Mouse (Mus musculus): ENCODE measurements around the gene Rnft1. TPM values are rescaled to one million over a fixed set of nuclear protein-coding genes. Genes with fewer than 3 reads are reported as not detected.
"Not testable (repeated sequence)": the region's sequence is repeated elsewhere in the genome, so short reads cannot be mapped to it uniquely, and the experiment has no call there.

Gene Rnft1
- polyA plus RNA-seq, 1 experiment from 2014 or later: 38.6 TPM

GRCm38 (mm10) chr11:86519751-86520150 lies 35.3 kb downstream of the Rnft1 start:
- peaks cover 78% of the 10 kb centered on the region for H3K36me3 ChIP-seq
- ATAC-seq (ENCODE audit: insufficient number of reproducible peaks, insufficient read depth, low FRiP score, low TSS enrichment, low read depth): no peak

GRCm38 (mm10) chr11:86527528-86527927 lies 43.1 kb downstream of the Rnft1 start:
- H3K4me3 ChIP-seq: no peak overlapping the region
- ATAC-seq (ENCODE audit: insufficient number of reproducible peaks, insufficient read depth, low FRiP score, low TSS enrichment, low read depth): no peak
- 90% methylated on average over 4 of the region's 4 CpGs for WGBS
- no peaks in the 10 kb centered on the region for H3K27me3 ChIP-seq
- no peak overlapping the region for H3K27ac ChIP-seq
- H3K9me3 ChIP-seq: no peaks in the 10 kb centered on the region
- H3K4me2 ChIP-seq: no peak overlapping the region
- peaks cover 71% of the 10 kb centered on the region for H3K36me3 ChIP-seq
- H3K9ac ChIP-seq: no peak overlapping the region
- no peaks in the 10 kb centered on the region for H3K4me1 ChIP-seq

More at GRCm38 (mm10) chr11:86519751-86520150, 35.3 kb downstream of the Rnft1 start:
- 91% methylated on average over 7 of the region's 7 CpGs for WGBS
- Histone ChIP-seq H3K4me3 (no peak overlapping the region), H3K27ac (no peak overlapping the region), H3K9ac (no peak overlapping the region), H3K27me3 (no peaks in the 10 kb centered on the region), H3K4me2 (no peak overlapping the region), H3K4me1 (no peaks in the 10 kb centered on the region), H3K9me3 (no peaks in the 10 kb centered on the region)

- H3K9ac ChIP-seq: no peak overlapping the region
- no peak overlapping the region for H3K4me2 ChIP-seq
- no peak overlapping the region for H3K27ac ChIP-seq
- no peaks in the 10 kb centered on the region for H3K27me3 ChIP-seq
- no peaks in the 10 kb centered on the region for H3K4me1 ChIP-seq
- 71% methylated on average over 1 of the region's 1 CpGs for WGBS
- peaks cover 48% of the 10 kb centered on the region for H3K36me3 ChIP-seq
- H3K4me3 ChIP-seq: no peak overlapping the region
- no peak for ATAC-seq (ENCODE audit: insufficient number of reproducible peaks, insufficient read depth, low FRiP score, low TSS enrichment, low read depth)
- H3K9me3 ChIP-seq: no peaks in the 10 kb centered on the region
Measured at GRCm38 (mm10) chr11:86532834-86533233, 48.4 kb downstream of the Rnft1 start.

GRCm38 (mm10) chr11:86533302-86533701 lies 48.8 kb downstream of the Rnft1 start:
- H3K9me3 ChIP-seq; H3K27me3 ChIP-seq; H3K27ac ChIP-seq; H3K4me1 ChIP-seq; H3K4me3 ChIP-seq; H3K4me2 ChIP-seq; H3K9ac ChIP-seq; ATAC-seq (ENCODE audit: insufficient number of reproducible peaks, insufficient read depth, low FRiP score, low TSS enrichment, low read depth): not testable (repeated sequence)
- 92% methylated on average over 6 of the region's 6 CpGs for WGBS
- H3K36me3 ChIP-seq: peaks cover 44% of the 10 kb centered on the region

DNA sequence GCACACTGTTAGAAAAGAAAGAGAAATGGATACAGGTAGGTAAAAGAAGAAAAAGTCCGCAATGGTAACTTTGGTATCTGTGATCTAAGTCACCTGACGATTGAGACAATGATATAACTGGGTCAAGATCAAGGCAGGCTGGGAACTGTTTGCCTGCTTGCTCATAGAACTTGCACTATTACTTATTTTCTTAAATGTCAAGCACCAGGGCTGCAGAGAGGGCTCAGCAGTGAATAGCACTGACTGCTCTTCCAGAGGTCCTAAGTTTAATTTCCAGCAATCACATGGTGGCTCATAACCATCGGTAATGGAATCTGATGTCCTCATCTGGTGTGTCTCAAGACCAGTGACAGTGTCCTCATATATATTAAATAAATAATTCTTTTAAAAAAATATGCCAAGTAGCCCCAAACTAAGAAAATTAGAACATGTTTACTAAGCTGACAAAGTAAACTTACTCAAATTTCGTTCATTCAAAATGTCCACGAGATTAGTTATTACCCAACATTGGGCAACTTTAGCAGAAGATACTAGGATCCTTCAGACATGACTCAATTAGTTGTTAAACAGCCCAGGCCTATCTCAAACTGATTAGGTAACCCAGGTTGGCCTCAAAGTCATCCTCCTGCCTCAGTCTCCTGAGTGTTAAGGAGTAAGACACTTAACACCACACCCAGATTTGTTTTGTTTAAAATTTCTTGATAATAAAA lies 49.9 kb downstream of the Rnft1 start:
- H3K27ac ChIP-seq: no peak overlapping the region
- H3K27me3 ChIP-seq: no peaks in the 10 kb centered on the region
- no peak for ATAC-seq (ENCODE audit: insufficient number of reproducible peaks, insufficient read depth, low FRiP score, low TSS enrichment, low read depth)
- no peak overlapping the region for H3K9ac ChIP-seq
- peaks cover 35% of the 10 kb centered on the region for H3K36me3 ChIP-seq
- no peak overlapping the region for H3K4me3 ChIP-seq
- no peaks in the 10 kb centered on the region for H3K9me3 ChIP-seq
- no peaks in the 10 kb centered on the region for H3K4me1 ChIP-seq
- no peak overlapping the region for H3K4me2 ChIP-seq
- 92% methylated on average over 5 of the region's 5 CpGs for WGBS

DNA sequence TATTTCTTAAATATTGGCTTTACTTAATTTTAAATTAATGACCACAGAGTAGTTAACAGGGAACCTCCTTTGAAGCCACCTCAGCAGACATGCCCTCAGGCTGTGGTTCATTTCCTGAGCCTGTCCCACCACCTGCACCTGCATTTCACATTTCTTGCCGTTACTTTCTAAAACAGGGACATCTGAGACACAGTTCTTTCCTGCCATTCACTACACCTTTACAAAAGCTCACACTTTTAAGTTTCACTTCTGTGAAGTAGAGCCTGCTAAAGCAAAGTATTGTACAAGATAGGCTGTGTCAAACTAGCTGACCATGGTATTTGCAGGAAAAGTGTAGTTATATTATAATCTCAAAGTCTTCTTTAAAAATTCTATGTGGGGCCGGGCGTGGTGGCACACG lies 54.3 kb downstream of the Rnft1 start:
- no peak for ATAC-seq (ENCODE audit: insufficient number of reproducible peaks, insufficient read depth, low FRiP score, low TSS enrichment, low read depth)

GRCm38 (mm10) chr11:86539716-86540475 lies 55.4 kb downstream of the Rnft1 start:
- H3K36me3 ChIP-seq: 0 out of 2 replicates have a peak, but pooled peaks cover under 1% of the 10 kb centered on the region
- H3K4me2 ChIP-seq: no peak overlapping the region
- ATAC-seq (ENCODE audit: insufficient number of reproducible peaks, insufficient read depth, low FRiP score, low TSS enrichment, low read depth): no peak
- H3K27ac ChIP-seq: no peak overlapping the region
- WGBS: 88% methylated on average over 6 of the region's 6 CpGs
- H3K4me3 ChIP-seq: no peak overlapping the region
- no peaks in the 10 kb centered on the region for H3K9me3 ChIP-seq
- no peak overlapping the region for H3K9ac ChIP-seq
- H3K4me1 ChIP-seq: peaks cover 16% of the 10 kb centered on the region
- no peaks in the 10 kb centered on the region for H3K27me3 ChIP-seq

More for the DNA sequence above, 54.3 kb downstream of the Rnft1 start:
- Histone ChIP-seq H3K4me1 (peaks cover 16% of the 10 kb centered on the region), H3K4me2 (no peak overlapping the region), H3K27me3 (no peaks in the 10 kb centered on the region), H3K9ac (no peak overlapping the region), H3K4me3 (no peak overlapping the region), H3K27ac (no peak overlapping the region), H3K9me3 (no peaks in the 10 kb centered on the region), H3K36me3 (peaks cover 8% of the 10 kb centered on the region; the same call in 1 of the 2 replicates)
- WGBS: 82% methylated on average over 4 of the region's 4 CpGs

DNA sequence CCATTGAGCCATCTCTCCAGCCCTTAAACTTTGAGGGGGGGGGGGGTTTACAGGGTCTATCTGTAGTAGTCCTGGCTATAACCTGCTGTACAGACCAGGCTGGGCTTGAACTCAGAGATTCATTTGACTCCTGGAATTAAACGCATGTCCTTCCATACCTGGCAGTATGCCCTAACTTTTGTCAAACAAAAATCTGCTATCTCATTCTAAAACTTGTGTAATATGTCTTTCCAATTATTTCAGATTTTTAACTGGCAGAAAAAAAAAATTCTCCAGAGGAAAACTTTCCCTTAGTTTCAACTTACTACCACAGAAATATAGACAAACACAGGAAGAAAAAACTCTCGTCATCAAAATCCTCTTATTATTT lies 56.0 kb downstream of the Rnft1 start:
- Histone ChIP-seq H3K4me1 (peaks cover 18% of the 10 kb centered on the region), H3K36me3 (no peaks in the 10 kb centered on the region), H3K4me3 (no peak overlapping the region), H3K27me3 (no peaks in the 10 kb centered on the region), H3K9me3 (no peaks in the 10 kb centered on the region), H3K9ac (no peak overlapping the region), H3K27ac (no peak overlapping the region), H3K4me2 (no peak overlapping the region)
- 84% methylated on average over 2 of the region's 2 CpGs for WGBS
- ATAC-seq (ENCODE audit: insufficient number of reproducible peaks, insufficient read depth, low FRiP score, low TSS enrichment, low read depth): no peak

- Histone ChIP-seq H3K27ac (peak overlapping the region; percentile 44; the same call in 1 of the 2 replicates), H3K4me3 (peak overlapping the region; percentile 94), H3K4me2 (peak overlapping the region; percentile 80), H3K9me3 (no peaks in the 10 kb centered on the region), H3K36me3 (no peaks in the 10 kb centered on the region), H3K9ac (peak overlapping the region; percentile 32; the same call in 1 of the 2 replicates), H3K4me1 (peaks cover 25% of the 10 kb centered on the region), H3K27me3 (no peaks in the 10 kb centered on the region)
- WGBS: 21% methylated on average over 1 of the region's 1 CpGs
- no peak for ATAC-seq (ENCODE audit: insufficient number of reproducible peaks, insufficient read depth, low FRiP score, low TSS enrichment, low read depth)
Measured at GRCm38 (mm10) chr11:86542851-86543250, 58.4 kb downstream of the Rnft1 start.

DNA sequence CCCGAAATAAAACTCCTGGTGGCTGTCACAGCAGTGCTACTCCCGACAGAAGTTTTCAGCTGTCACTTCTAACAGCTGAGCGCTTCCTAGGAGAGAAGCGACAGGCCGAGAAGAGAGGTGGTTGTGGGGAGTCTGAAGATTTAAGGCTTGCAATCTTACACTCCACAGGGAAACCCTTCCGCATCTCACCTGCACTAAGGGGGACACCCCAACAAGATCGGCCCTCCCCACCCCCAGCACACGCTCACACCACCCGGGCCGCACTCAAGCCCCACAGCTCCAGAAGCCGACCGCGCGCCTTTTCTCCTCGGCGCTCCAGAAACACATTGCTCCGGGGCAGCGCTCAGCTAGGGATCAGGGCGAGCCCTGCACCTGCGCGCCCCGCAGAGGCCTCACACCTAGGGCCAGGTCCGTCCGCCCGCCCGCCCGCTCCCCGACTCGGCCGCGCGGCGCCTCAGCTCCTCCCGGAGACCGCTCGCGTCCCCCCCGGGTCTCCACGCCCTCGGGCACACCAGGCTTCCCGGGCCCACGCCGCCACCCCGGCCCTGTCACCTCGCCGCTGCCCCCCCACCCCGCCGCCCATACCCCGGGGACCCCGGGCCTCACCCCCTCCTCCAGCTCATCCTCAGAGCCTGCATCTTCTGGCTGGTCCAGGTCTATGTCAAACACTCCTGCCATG lies 59.6 kb downstream of the Rnft1 start:
- peak overlapping the region; percentile 83 for H3K27ac ChIP-seq
- H3K27me3 ChIP-seq: no peaks in the 10 kb centered on the region
- no peaks in the 10 kb centered on the region; the same call in 1 of the 2 replicates for H3K36me3 ChIP-seq
- H3K9ac ChIP-seq: peak overlapping the region; percentile 94
- ATAC-seq (ENCODE audit: insufficient number of reproducible peaks, insufficient read depth, low FRiP score, low TSS enrichment, low read depth): peak; percentile 62; the same call in 1 of the 2 replicates
- H3K4me1 ChIP-seq: peaks cover 25% of the 10 kb centered on the region
- peak overlapping the region; percentile 94 for H3K4me3 ChIP-seq
- under 1% methylated on average over 39 of the region's 50 CpGs for WGBS
- H3K4me2 ChIP-seq: peak overlapping the region; percentile 80
- H3K9me3 ChIP-seq: no peaks in the 10 kb centered on the region

- Histone ChIP-seq H3K27me3 (no peaks in the 10 kb centered on the region), H3K27ac (peak within 1 kb of the TSS; percentile 83), H3K4me3 (peak within 1 kb of the TSS; percentile 94), H3K36me3 (peaks cover 6% of the 10 kb centered on the region), H3K9me3 (no peaks in the 10 kb centered on the region), H3K4me1 (peaks cover 25% of the 10 kb centered on the region), H3K4me2 (peak within 1 kb of the TSS; percentile 80), H3K9ac (peak within 1 kb of the TSS; percentile 94)
- under 1% methylated on average over 43 of the region's 43 CpGs for WGBS
- peak; percentile 96 for ATAC-seq (ENCODE audit: insufficient number of reproducible peaks, insufficient read depth, low FRiP score, low TSS enrichment, low read depth)
Measured at GRCm38 (mm10) chr11:86544639-86545299, 60.3 kb downstream of the Rnft1 start, which contains the start of the genes Rps6kb1 and Tubd1. Gene Rps6kb1 (minus strand): TSS chr11:86544805. Gene Tubd1 (plus strand): TSS chr11:86544991.
